Mouse (Mus musculus) lung, postnatal 10 days (tissue): ENCODE measurements around the gene Cish.
"Not testable (repeated sequence)": the region's sequence is repeated elsewhere in the genome, so short reads cannot be mapped to it uniquely, and the experiment has no call there.

Source experiments
- DNase-seq: peaks from one replicate; pipeline ENCODE4 v3.0.0; 2021

The Cish gene

GRCm38 (mm10) chr9:107299783-107300182, 4.0 kb downstream of the Cish start:
- no peak for DNase-seq

GRCm38 (mm10) chr9:107300224-107300973, 4.6 kb downstream of the Cish start:
- DNase-seq = no peak

GRCm38 (mm10) chr9:107301554-107302331, 5.9 kb downstream of the Cish start:
- peak; percentile 71 for DNase-seq

GRCm38 (mm10) chr9:107302592-107302991, 6.8 kb downstream of the Cish start:
- no peak for DNase-seq

GRCm38 (mm10) chr9:107303121-107303820, 7.4 kb downstream of the Cish start:
- no peak for DNase-seq

- DNase-seq = no peak
These were observed 8.1 kb downstream of the Cish start for GRCm38 (mm10) chr9:107303900-107304299.

- DNase-seq = no peak
These were observed 8.6 kb downstream of the Cish start for GRCm38 (mm10) chr9:107304383-107304782.

GRCm38 (mm10) chr9:107305012-107305411, 9.2 kb downstream of the Cish start:
- DNase-seq = no peak

- DNase-seq = peak; percentile 51
These were observed 10.0 kb downstream of the Cish start for GRCm38 (mm10) chr9:107305601-107306542.

- not testable (repeated sequence) for DNase-seq
These were observed 10.8 kb downstream of the Cish start for GRCm38 (mm10) chr9:107306673-107307072.

GRCm38 (mm10) chr9:107307099-107307872, 11.5 kb downstream of the Cish start:
- no peak for DNase-seq

- peak; percentile 81 for DNase-seq
These were observed 12.1 kb downstream of the Cish start for GRCm38 (mm10) chr9:107307886-107308285.

- DNase-seq = no peak
These were observed 12.6 kb downstream of the Cish start for GRCm38 (mm10) chr9:107308346-107309000.

GRCm38 (mm10) chr9:107309171-107309570, 13.3 kb downstream of the Cish start:
- no peak for DNase-seq

- no peak for DNase-seq
These were observed 13.8 kb downstream of the Cish start for GRCm38 (mm10) chr9:107309600-107309999.

- no peak for DNase-seq
These were observed 17.2 kb downstream of the Cish start for GRCm38 (mm10) chr9:107312811-107313584.

GRCm38 (mm10) chr9:107313926-107314325, 18.1 kb downstream of the Cish start:
- no peak for DNase-seq

GRCm38 (mm10) chr9:107315791-107316190, 20.0 kb downstream of the Cish start:
- no peak for DNase-seq

GRCm38 (mm10) chr9:107322461-107323050, 26.7 kb downstream of the Cish start:
- DNase-seq = no peak

GRCm38 (mm10) chr9:107323558-107323957, 27.7 kb downstream of the Cish start:
- DNase-seq = peak; percentile 67
